Mouse (Mus musculus): ENCODE measurements around the gene Cyp4f14.

DNA sequence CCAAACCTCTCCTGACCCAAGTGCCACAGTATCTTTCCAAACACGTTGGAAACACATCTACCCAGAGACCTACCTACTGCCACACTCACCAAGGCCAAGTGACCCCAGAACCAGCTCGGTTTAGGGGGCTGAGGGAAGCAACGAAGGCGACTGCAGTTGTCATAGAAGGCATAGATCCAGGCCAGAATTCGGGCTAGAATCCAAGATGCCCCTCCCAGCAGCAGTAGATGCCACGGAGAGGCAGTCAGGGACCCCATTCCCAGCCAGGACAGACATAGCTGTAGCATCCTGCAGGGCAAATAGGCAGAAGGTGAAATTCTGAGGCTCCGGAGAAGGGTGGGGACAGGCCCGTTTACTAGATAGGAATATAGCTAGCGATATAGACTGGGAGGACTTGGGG, 29.6 kb upstream of the Cyp4f14 start:
- TF ChIP-seq CTCF (IDR thresholded peaks at IDR 0.05; ENCODE audit: borderline replicate concordance, extremely low read depth, insufficient read depth, insufficient read length) = no peak
- TF ChIP-seq POLR2A (IDR thresholded peaks at IDR 0.05; ENCODE audit: borderline replicate concordance, extremely low read depth, insufficient read depth, insufficient read length, poor library complexity, severe bottlenecking) = no peak
